Mouse (Mus musculus) megakaryocyte, adult 5-6 weeks (primary cell): ENCODE data around the gene Macf1. TPM values are rescaled to one million over a fixed set of nuclear protein-coding genes. Genes with fewer than 3 reads are reported as not detected.
A peak's percentile ranks its signal among the peaks of the same experiment; 100 is the strongest.
"Not testable (repeated sequence)": the region's sequence is repeated elsewhere in the genome, so short reads cannot be mapped to it uniquely, and the experiment has no call there.

ENCODE experiments used
- ATAC-seq: 2 replicates; pipeline ENCODE4 v1.8.0; 2016; ENCODE audit warnings: mild to moderate bottlenecking, inconsistent platforms; ENCODE audit not compliant: poor library complexity, severe bottlenecking
- total RNA-seq, 2 experiments: library from RNA; stranded (forward) in 1 of 2; stranded (reverse) in 1 of 2; fragments of 153-499, 151-499 nt in 1 of 2; fragments of 221-1000, 200-1000 nt in 1 of 2; gene quantifications; 2 replicates each; pipeline versions ENCODE4 v1.2.3 to v1.2.4; 2015 to 2017

The Macf1 gene
- total RNA-seq, 2 experiments from 2014 or later, result 137 to 192 TPM

- no peak for ATAC-seq
Observed at GRCm38 (mm10) chr4:123326087-123326486, 358.1 kb downstream of the Macf1 start.

- no peak for ATAC-seq
Observed at GRCm38 (mm10) chr4:123323534-123323933, 360.6 kb downstream of the Macf1 start, which contains the start of gene Oxct2a. Gene Oxct2a, minus strand, starts transcription at chr4:123323634.

GRCm38 (mm10) chr4:123322910-123323309 is 361.2 kb downstream of the Macf1 start:
- ATAC-seq, result not testable (repeated sequence)

GRCm38 (mm10) chr4:123314497-123314896 is 369.7 kb downstream of the Macf1 start:
- ATAC-seq, result no peak

- ATAC-seq, result peak; percentile 85
Observed at GRCm38 (mm10) chr4:123313010-123313409, 371.1 kb downstream of the Macf1 start.

GRCm38 (mm10) chr4:123311845-123312244 is 372.3 kb downstream of the Macf1 start:
- ATAC-seq, result no peak

GRCm38 (mm10) chr4:123308292-123308691 is 375.9 kb downstream of the Macf1 start:
- no peak for ATAC-seq

- no peak for ATAC-seq
Observed at GRCm38 (mm10) chr4:123306999-123307398, 377.2 kb downstream of the Macf1 start.

GRCm38 (mm10) chr4:123305789-123306188 is 378.4 kb downstream of the Macf1 start:
- ATAC-seq, result peak; percentile 85

Other genes starting within 250 kb of the Macf1 start
- gene Ndufs5, start 33.8 kb upstream of the Macf1 start, total RNA-seq (2015), result 109 and 130 TPM in 2 replicates
- gene Ndufs5, start 33.8 kb upstream of the Macf1 start, total RNA-seq (2017), result 110 and 139 TPM in 2 replicates
- 74.3 and 79.4 TPM in 2 replicates for gene Akirin1, start 66.0 kb upstream of the Macf1 start, total RNA-seq (2015)
- gene Akirin1, start 66.0 kb upstream of the Macf1 start, total RNA-seq (2017), result 34.1 and 35.0 TPM in 2 replicates
- not detected in 2 replicates for gene Rhbdl2, start 103.5 kb upstream of the Macf1 start, total RNA-seq (2015)
- not detected in 2 replicates for gene Rhbdl2, start 103.5 kb upstream of the Macf1 start, total RNA-seq (2017)
- not detected in 2 replicates for gene 4933427I04Rik, start 175.3 kb upstream of the Macf1 start, total RNA-seq (2015)
- not detected in 2 replicates for gene 4933427I04Rik, start 175.3 kb upstream of the Macf1 start, total RNA-seq (2017)
- gene Mycbp, start 220.5 kb upstream of the Macf1 start, total RNA-seq (2015), result 24.5 and 29.8 TPM in 2 replicates
- 12.5 and 17.8 TPM in 2 replicates for gene Mycbp, start 220.5 kb upstream of the Macf1 start, total RNA-seq (2017)
- gene Rragc, start 233.1 kb upstream of the Macf1 start, total RNA-seq (2015), result 39.6 and 44.8 TPM in 2 replicates
- gene Rragc, start 233.1 kb upstream of the Macf1 start, total RNA-seq (2017), result 47.6 and 55.2 TPM in 2 replicates
- not detected in 2 replicates for gene 4930535I16Rik, start 233.7 kb upstream of the Macf1 start, total RNA-seq (2015)
- not detected in 2 replicates for gene 4930535I16Rik, start 233.7 kb upstream of the Macf1 start, total RNA-seq (2017)